In genomic region chr12:3789626-3790185, GRCm38 (mm10) we compare ENCODE assay signal across 19 mouse cellular contexts.
"Had no signal": no experiment of that assay in that cellular context is flagged by ENCODE, and none has a peak within 500 bp of the region (broad histone marks: within the 10 kb centered on the region; RNA-seq: fewer than 3 reads in every experiment).

No protein-coding gene starts in this region.

- H3K4me3 ChIP-seq: intestine, embryonic 15.5 days; neural tube, embryonic 12.5 days; neural tube, embryonic 15.5 days; stomach, embryonic 15.5 days had no signal

- H3K9ac ChIP-seq: intestine, embryonic 15.5 days; liver, embryonic 14.5 days; liver, postnatal 0 days; neural tube, embryonic 12.5 days; neural tube, embryonic 15.5 days; stomach, embryonic 15.5 days had no signal

- ATAC-seq: intestine, embryonic 15.5 days; liver, postnatal 0 days had no signal

- H3K36me3 ChIP-seq: intestine, embryonic 15.5 days; neural tube, embryonic 12.5 days; neural tube, embryonic 15.5 days; stomach, embryonic 15.5 days had no signal

- H3K27ac ChIP-seq: liver, embryonic 14.5 days; neural tube, embryonic 12.5 days; neural tube, embryonic 15.5 days had no signal

- H3K27me3 ChIP-seq: intestine, embryonic 15.5 days; neural tube, embryonic 12.5 days; neural tube, embryonic 15.5 days; stomach, embryonic 15.5 days had no signal

- H3K9me3 ChIP-seq: intestine, embryonic 15.5 days; neural tube, embryonic 12.5 days; neural tube, embryonic 15.5 days; stomach, embryonic 15.5 days had no signal

- DNase-seq: kidney, adult 11 months; kidney, adult 9 months; kidney, postnatal 14 days; kidney, postnatal 4 days; layer of hippocampus, adult 9-11 months; liver, postnatal 0 days; lung, postnatal 14 days; lung, postnatal 4 days; midbrain, embryonic 14.5 days; right cerebral cortex, adult 18-20 months; right cerebral cortex, postnatal 14 days; right cerebral cortex, postnatal 4 days had no signal

- H3K4me2 ChIP-seq: intestine, embryonic 15.5 days; liver, embryonic 11.5 days; midbrain, embryonic 11.5 days; neural tube, embryonic 12.5 days; neural tube, embryonic 15.5 days; stomach, embryonic 15.5 days had no signal
